In genomic region chr2:33600520-33600919, GRCm38 (mm10) we compare ENCODE assay signal across 17 mouse cellular contexts. TPM values are rescaled to one million over a fixed set of nuclear protein-coding genes. Genes with fewer than 3 reads are reported as not detected.
DNase-seq lines count a peak whose midpoint lies in the region; ATAC-seq and TF ChIP-seq lines count a peak whose summit lies in the region.
"Had no signal": no experiment of that assay in that cellular context is flagged by ENCODE, and none has a peak within 500 bp of the region (broad histone marks: within the 10 kb centered on the region; RNA-seq: fewer than 3 reads in every experiment).

No protein-coding gene starts in this region.

- H3K9ac ChIP-seq in heart, adult 2 months (ENCODE audit: low read depth, low read length) = no peak overlapping the region
- no peak overlapping the region for H3K9ac ChIP-seq in lung, postnatal 0 days (replicated peaks; ENCODE audit: low read depth)
- no peak overlapping the region for H3K9ac ChIP-seq in ES-Bruce4 (ENCODE audit: low read depth, poor library complexity, severe bottlenecking)
- H3K9ac ChIP-seq in heart, embryonic 11.5 days (ENCODE audit: low read depth, low read length) = no peak overlapping the region
- H3K9ac ChIP-seq: embryonic facial prominence, embryonic 15.5 days; midbrain, embryonic 15.5 days had no signal

- no peak overlapping the region for H3K4me2 ChIP-seq in lung, postnatal 0 days (replicated peaks; ENCODE audit: low read depth, low read length)
- H3K4me2 ChIP-seq in heart, embryonic 11.5 days = no peak overlapping the region
- H3K4me2 ChIP-seq: embryonic facial prominence, embryonic 15.5 days; midbrain, embryonic 15.5 days had no signal

- 48% methylated on average over 6 of the region's 6 CpGs for WGBS in heart, adult 2 months
- 42% methylated on average over 6 of the region's 6 CpGs for WGBS in heart, embryonic 10.5 days
- 60% methylated on average over 6 of the region's 6 CpGs for WGBS in lung, postnatal 0 days
- WGBS in heart, embryonic 11.5 days (ENCODE audit: insufficient replicate concordance) = 40% methylated on average over 6 of the region's 6 CpGs

- TF ChIP-seq EP300 in heart, adult 2 months (IDR thresholded peaks at IDR 0.05; ENCODE audit: insufficient read depth, low read depth, low read length) = no peak
- TF ChIP-seq EP300 in lung, postnatal 0 days (IDR thresholded peaks at IDR 0.05) = no peak
- no peak for TF ChIP-seq EP300 in ES-Bruce4 (IDR thresholded peaks at IDR 0.05; ENCODE audit: insufficient read depth, low read depth, low read length)

- H3K4me3 ChIP-seq in heart, adult 2 months = no peak overlapping the region
- H3K4me3 ChIP-seq in heart, embryonic 10.5 days = no peak overlapping the region
- H3K4me3 ChIP-seq in lung, postnatal 0 days (ENCODE audit: low read depth, low read length) = no peak overlapping the region
- no peak overlapping the region for H3K4me3 ChIP-seq in ES-Bruce4 (ENCODE audit: low read depth, low read length)
- H3K4me3 ChIP-seq in heart, embryonic 11.5 days (ENCODE audit: low read depth, low read length) = no peak overlapping the region
- H3K4me3 ChIP-seq: embryonic facial prominence, embryonic 15.5 days; midbrain, embryonic 15.5 days had no signal

- H3K79me2 ChIP-seq in heart, adult 2 months (replicated peaks; ENCODE audit: control insufficient read depth, insufficient read depth, low read length) = no peaks in the 10 kb centered on the region

- no peak for ATAC-seq in lung, postnatal 0 days
- ATAC-seq in heart, embryonic 11.5 days (replicated peaks; ENCODE audit: insufficient number of reproducible peaks, low FRiP score, low TSS enrichment) = no peak
- ATAC-seq: forebrain, embryonic 14.5 days; midbrain, embryonic 15.5 days had no signal

- no peak overlapping the region for H3K27ac ChIP-seq in heart, adult 2 months
- no peak overlapping the region for H3K27ac ChIP-seq in heart, embryonic 10.5 days
- no peak overlapping the region for H3K27ac ChIP-seq in lung, postnatal 0 days (ENCODE audit: low read length)
- H3K27ac ChIP-seq in ES-Bruce4 (ENCODE audit: insufficient read depth, low read length) = no peak overlapping the region
- no peak overlapping the region for H3K27ac ChIP-seq in heart, embryonic 11.5 days (ENCODE audit: low read depth, low read length)
- H3K27ac ChIP-seq: embryonic facial prominence, embryonic 15.5 days; midbrain, embryonic 15.5 days had no signal

- H3K36me3 ChIP-seq in heart, adult 2 months (ENCODE audit: control insufficient read depth, insufficient read depth, low read length) = no peaks in the 10 kb centered on the region
- H3K36me3 ChIP-seq in heart, embryonic 10.5 days = no peaks in the 10 kb centered on the region
- H3K36me3 ChIP-seq in lung, postnatal 0 days (ENCODE audit: insufficient read depth, low read length) = no peaks in the 10 kb centered on the region
- no peaks in the 10 kb centered on the region for H3K36me3 ChIP-seq in ES-Bruce4 (ENCODE audit: control insufficient read depth, insufficient read depth, low read length, poor library complexity, severe bottlenecking)
- no peaks in the 10 kb centered on the region for H3K36me3 ChIP-seq in heart, embryonic 11.5 days (ENCODE audit: control insufficient read depth, insufficient read depth, low read length)
- H3K36me3 ChIP-seq: embryonic facial prominence, embryonic 15.5 days; midbrain, embryonic 15.5 days had no signal

- DNase-seq in heart, adult 2 months = no peak
- no peak for DNase-seq in heart, embryonic 10.5 days (ENCODE audit: low spot score)
- no peak for DNase-seq in lung, postnatal 0 days (ENCODE audit: low spot score)
- DNase-seq in lung, postnatal 14 days = no peak
- DNase-seq in induced T-regulatory cell, adult 2 months (ENCODE audit: low read depth) = peak; percentile 17
- DNase-seq in urinary bladder, postnatal 36 days (ENCODE audit: low spot score in 2 of 2) = no peak
- DNase-seq: adrenal gland, adult 8-10 months; gastrocnemius, postnatal 25 days; kidney, postnatal 14 days; retina, postnatal 1 day had no signal

- intact Hi-C loops in heart, adult 2 months (cut with DNase I) = no loop called here

- TF ChIP-seq POLR2A in heart, adult 2 months (IDR thresholded peaks at IDR 0.05; ENCODE audit: insufficient read depth, low read depth, low read length) = no peak
- no peak for TF ChIP-seq POLR2A in ES-Bruce4 (IDR thresholded peaks at IDR 0.05; ENCODE audit: insufficient read depth, low read length)

- H3K9me3 ChIP-seq in heart, embryonic 10.5 days = no peaks in the 10 kb centered on the region
- no peaks in the 10 kb centered on the region for H3K9me3 ChIP-seq in lung, postnatal 0 days (ENCODE audit: low read length)
- H3K9me3 ChIP-seq in ES-Bruce4 (replicated peaks; ENCODE audit: control insufficient read depth, insufficient read depth, low read length, poor library complexity, severe bottlenecking) = no peaks in the 10 kb centered on the region
- no peaks in the 10 kb centered on the region for H3K9me3 ChIP-seq in heart, embryonic 11.5 days (replicated peaks; ENCODE audit: control insufficient read depth, low read length)
- H3K9me3 ChIP-seq: embryonic facial prominence, embryonic 15.5 days; midbrain, embryonic 15.5 days had no signal

- H3K27me3 ChIP-seq in heart, adult 2 months (ENCODE audit: control insufficient read depth, insufficient read depth, low read length) = no peaks in the 10 kb centered on the region
- H3K27me3 ChIP-seq in heart, embryonic 10.5 days (ENCODE audit: insufficient read depth, poor library complexity, severe bottlenecking) = peaks cover 78% of the 10 kb centered on the region
- H3K27me3 ChIP-seq in lung, postnatal 0 days (replicated peaks; ENCODE audit: insufficient read depth, low read length) = no peaks in the 10 kb centered on the region
- no peaks in the 10 kb centered on the region for H3K27me3 ChIP-seq in ES-Bruce4 (ENCODE audit: control insufficient read depth, insufficient read depth, low read length, poor library complexity, severe bottlenecking)
- H3K27me3 ChIP-seq in heart, embryonic 11.5 days (ENCODE audit: control insufficient read depth, insufficient read depth, low read length) = peaks cover 44% of the 10 kb centered on the region

- peak; percentile 32 for TF ChIP-seq CTCF in heart, adult 2 months (IDR thresholded peaks at IDR 0.05)
- TF ChIP-seq CTCF in lung, postnatal 0 days (IDR thresholded peaks at IDR 0.05) = peak; percentile 42
- peak; percentile 77 for TF ChIP-seq CTCF in ES-Bruce4 (IDR thresholded peaks at IDR 0.05; ENCODE audit: low read depth, low read length)

- no peaks in the 10 kb centered on the region for H3K4me1 ChIP-seq in heart, adult 2 months (ENCODE audit: control insufficient read depth, insufficient read depth, low read length)
- H3K4me1 ChIP-seq in heart, embryonic 10.5 days = peaks cover 18% of the 10 kb centered on the region
- no peaks in the 10 kb centered on the region for H3K4me1 ChIP-seq in lung, postnatal 0 days (ENCODE audit: insufficient read depth, low read depth, low read length)
- H3K4me1 ChIP-seq in ES-Bruce4 (ENCODE audit: control insufficient read depth, insufficient read depth, low read length) = no peaks in the 10 kb centered on the region
- H3K4me1 ChIP-seq in heart, embryonic 11.5 days (ENCODE audit: control insufficient read depth, insufficient read depth, low read length) = peaks cover 4% of the 10 kb centered on the region; the same call in 1 of the 2 replicates

RNA-seq across cellular contexts. Expression of gene Lmx1b, which starts 39.8 kb away (rescaled TPM):
- under 1 TPM in 1 of 2 experiments, not detected in 1; 0.18 TPM for total RNA-seq in heart, adult 2 months (2021)
- polyA plus RNA-seq in heart, adult 2 months (2012; rRNA removed) = 0.06 and 0.08 TPM in 2 replicates
- polyA plus RNA-seq in heart, embryonic 10.5 days (2016; fragmentation: Nextera tagmentation; extraction: Ambion mirVana) = 0.11 and 0.83 TPM in 2 replicates
- not detected in 2 replicates for polyA plus RNA-seq in lung, postnatal 0 days (2015; fragmentation: Nextera tagmentation; extraction: Ambion mirVana)
- polyA plus RNA-seq in ES-Bruce4 (2011; ENCODE audit: insufficient read depth, insufficient read length, low read depth, missing spikeins) = 0.46 and 0.58 TPM in 2 replicates
- 0.03 TPM in 1 of 2 replicates, not detected in the other for polyA plus RNA-seq in heart, embryonic 11.5 days (2014; fragmentation: Nextera tagmentation; extraction: Ambion mirVana)
- total RNA-seq: common myeloid progenitor, adult 5-6 weeks had no signal
- polyA plus RNA-seq: heart, embryonic 16.5 days had no signal
